ENCODE assay signal across 35 mouse cellular contexts in the genomic region with DNA sequence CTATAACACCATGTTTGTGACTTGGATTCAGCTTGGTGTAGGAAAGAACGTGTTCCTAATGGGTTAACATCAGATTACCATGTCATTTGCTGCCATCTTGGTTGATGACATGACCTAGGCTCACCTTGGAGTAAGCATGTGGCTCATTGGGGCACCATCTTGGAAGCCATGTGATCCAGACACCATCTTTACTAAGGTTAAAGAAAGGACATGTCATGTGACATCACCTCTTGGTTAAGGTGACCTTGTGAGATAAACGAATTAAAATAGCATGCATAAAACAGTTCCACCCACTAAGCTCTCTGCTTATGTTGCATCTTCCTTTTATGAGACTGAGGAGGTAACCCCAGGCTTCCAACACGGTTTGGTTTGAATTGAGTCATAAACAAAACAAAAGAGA. TPM values are rescaled to one million over a fixed set of nuclear protein-coding genes. Genes with fewer than 3 reads are reported as not detected.
"Had no signal": no experiment of that assay in that cellular context is flagged by ENCODE, and none has a peak within 500 bp of the region (broad histone marks: within the 10 kb centered on the region; RNA-seq: fewer than 3 reads in every experiment).

No protein-coding gene starts in this region.

- H3K9ac ChIP-seq: limb, embryonic 12.5 days; limb, embryonic 13.5 days; limb, embryonic 15.5 days; liver, embryonic 12.5 days; liver, embryonic 13.5 days; liver, embryonic 14.5 days; liver, embryonic 15.5 days; liver, postnatal 0 days; lung, embryonic 14.5 days; lung, embryonic 15.5 days; midbrain, embryonic 12.5 days; midbrain, embryonic 13.5 days; midbrain, embryonic 15.5 days had no signal

- H3K4me2 ChIP-seq: limb, embryonic 12.5 days; limb, embryonic 13.5 days; limb, embryonic 15.5 days; liver, embryonic 11.5 days; liver, embryonic 12.5 days; liver, embryonic 13.5 days; liver, embryonic 15.5 days; lung, embryonic 14.5 days; lung, embryonic 15.5 days; midbrain, embryonic 11.5 days; midbrain, embryonic 12.5 days; midbrain, embryonic 13.5 days; midbrain, embryonic 15.5 days had no signal

- DNase-seq: left cerebral cortex, postnatal 4 days; liver; liver, embryonic 13.5 days; liver, postnatal 0 days; lung, adult 18-20 months; lung, adult 2 months; lung, embryonic 14.5 days; lung, postnatal 10 days; lung, postnatal 14 days; lung, postnatal 36 days; lung, postnatal 4 days; midbrain, embryonic 14.5 days had no signal

- H3K4me1 ChIP-seq: liver, embryonic 12.5 days; liver, embryonic 13.5 days; liver, embryonic 15.5 days; lung, embryonic 15.5 days; megakaryocyte, embryonic 14.5 days had no signal

- H3K4me3 ChIP-seq: limb, embryonic 10.5 days; limb, embryonic 12.5 days; limb, embryonic 13.5 days; limb, embryonic 15.5 days; liver, embryonic 12.5 days; liver, embryonic 13.5 days; liver, embryonic 15.5 days; lung, embryonic 15.5 days; megakaryocyte, embryonic 14.5 days; midbrain, embryonic 10.5 days; midbrain, embryonic 12.5 days; midbrain, embryonic 13.5 days; midbrain, embryonic 15.5 days; myocyte had no signal

- H3K9me3 ChIP-seq: limb, embryonic 10.5 days; limb, embryonic 12.5 days; limb, embryonic 13.5 days; limb, embryonic 15.5 days; liver, embryonic 12.5 days; liver, embryonic 13.5 days; liver, embryonic 15.5 days; lung, embryonic 15.5 days; midbrain, embryonic 10.5 days; midbrain, embryonic 12.5 days; midbrain, embryonic 13.5 days; midbrain, embryonic 15.5 days had no signal

- H3K27ac ChIP-seq: limb, embryonic 10.5 days; limb, embryonic 12.5 days; limb, embryonic 13.5 days; limb, embryonic 15.5 days; liver, embryonic 12.5 days; liver, embryonic 13.5 days; liver, embryonic 14.5 days; liver, embryonic 15.5 days; lung, embryonic 15.5 days; macrophage; midbrain, embryonic 10.5 days; midbrain, embryonic 12.5 days; midbrain, embryonic 13.5 days; midbrain, embryonic 15.5 days had no signal

- H3K36me3 ChIP-seq: limb, embryonic 10.5 days; limb, embryonic 12.5 days; limb, embryonic 13.5 days; limb, embryonic 15.5 days; liver, embryonic 12.5 days; liver, embryonic 13.5 days; liver, embryonic 15.5 days; lung, embryonic 15.5 days; midbrain, embryonic 10.5 days; midbrain, embryonic 12.5 days; midbrain, embryonic 13.5 days; midbrain, embryonic 15.5 days had no signal

- H3K27me3 ChIP-seq: limb, embryonic 15.5 days; liver, embryonic 12.5 days; liver, embryonic 13.5 days; liver, embryonic 15.5 days; lung, embryonic 15.5 days; megakaryocyte, embryonic 14.5 days; midbrain, embryonic 13.5 days; midbrain, embryonic 15.5 days had no signal

- ATAC-seq: liver, embryonic 12.5 days; liver, postnatal 0 days; lung, postnatal 0 days; midbrain, embryonic 13.5 days; midbrain, embryonic 15.5 days; midbrain, embryonic 16.5 days had no signal

RNA-seq across cellular contexts. Expression of a gene that starts 23.5 kb away (rescaled TPM):
- total RNA-seq: megakaryocyte progenitor cell, adult 5-6 weeks; megakaryocyte, adult 5-6 weeks; megakaryocyte-erythroid progenitor cell, adult 5-6 weeks; monocyte, adult 5-6 weeks had no signal
- polyA plus RNA-seq: macrophage, myocyte had no signal
